Mouse (Mus musculus): Measurements from ENCODE around the gene Kcnf1.

DNA sequence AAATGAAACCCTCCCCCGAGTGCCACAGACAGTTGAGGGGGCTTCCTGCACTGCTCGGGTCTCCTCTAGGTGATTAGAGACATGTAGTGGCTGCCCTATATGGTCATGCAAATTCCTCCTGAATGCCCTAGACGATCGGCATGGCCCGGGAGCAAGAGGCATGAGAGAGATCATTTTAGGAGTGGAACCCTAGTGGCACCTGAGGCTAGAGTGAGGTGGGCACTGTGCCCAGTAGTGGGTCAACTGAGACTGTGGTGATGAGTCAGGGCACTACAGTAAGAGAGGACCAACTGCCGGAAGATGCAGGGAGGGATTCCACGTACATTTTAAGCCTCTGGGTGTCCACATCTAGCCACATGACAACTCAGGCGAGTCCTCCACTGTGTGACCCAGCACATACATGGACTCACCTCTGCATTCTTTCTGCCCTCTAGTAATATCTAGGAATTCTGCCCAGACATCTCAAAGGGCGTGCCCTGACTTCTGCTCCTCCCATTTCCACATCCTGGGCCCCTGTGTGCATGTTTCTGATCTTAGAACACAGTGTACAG, 42.1 kb downstream of the Kcnf1 start:
- TF ChIP-seq CTCF (IDR thresholded peaks at IDR 0.05) (no peak), POLR2A (IDR thresholded peaks at IDR 0.05; ENCODE audit: insufficient read depth, low read depth, low read length) (no peak)
